Mouse (Mus musculus) small intestine, adult 2 months (tissue): ENCODE measurements around the gene Chmp4b.

Experiments used
- CTCF ChIP-seq: fragments of 200-500 bp; IDR thresholded peaks from 2 replicates; pipeline ENCODE4 v1.5.1; 2012; ENCODE audit warnings: low read depth, mild to moderate bottlenecking, control low read depth, inconsistent platforms, low read length, moderate library complexity, mixed read lengths; ENCODE audit not compliant: insufficient replicate concordance, insufficient read length; ENCODE audit errors: extremely low read depth
- POLR2A ChIP-seq: fragments of 200-500 bp; IDR thresholded peaks from 2 replicates; pipeline ENCODE4 v1.6.1; 2012; ENCODE audit warnings: low read depth, mild to moderate bottlenecking, control low read depth, inconsistent platforms, low read length, moderate library complexity

- TF ChIP-seq CTCF: no peak
- TF ChIP-seq POLR2A: no peak
These were observed 55.2 kb downstream of the Chmp4b start for GRCm38 (mm10) chr2:154706526-154707280.
